Mouse (Mus musculus) limb, embryonic 12.5 days (tissue): Measurements from ENCODE around the gene Tpx2. TPM values are rescaled to one million over a fixed set of nuclear protein-coding genes. Genes with fewer than 3 reads are reported as not detected.

Experiments
- ATAC-seq: fragments of 200-750 bp; cut with Nextera tagmentation; 2 replicates; pipeline ENCODE4 v1.8.0; 2017; ENCODE audit warnings: low read depth, moderate TSS enrichment; ENCODE audit not compliant: insufficient number of reproducible peaks, insufficient read depth, low FRiP score, low TSS enrichment
- H3K27ac ChIP-seq: fragments of 300-500 bp; sonication (generic); 2 replicates; pipeline ENCODE4 v1.5.1; 2016; ENCODE audit warnings: mild to moderate bottlenecking, moderate library complexity
- H3K27me3 ChIP-seq: fragments of 300-500 bp; sonication (generic); 2 replicates; pipeline ENCODE4 v1.6.1; 2016; ENCODE audit warnings: mild to moderate bottlenecking, moderate library complexity
- H3K36me3 ChIP-seq: fragments of 300-500 bp; sonication (generic); 2 replicates; pipeline ENCODE4 v1.6.1; 2016; ENCODE audit warnings: mild to moderate bottlenecking, moderate library complexity
- H3K4me1 ChIP-seq: fragments of 300-500 bp; sonication (generic); replicated peaks from 2 replicates; pipeline ENCODE4 v1.6.1; 2016
- H3K4me2 ChIP-seq: fragments of 300-500 bp; sonication (generic); 2 replicates; pipeline ENCODE4 v1.6.1; 2016; ENCODE audit warnings: mild to moderate bottlenecking, moderate library complexity
- H3K4me3 ChIP-seq: fragments of 300-500 bp; sonication (generic); replicated peaks from 2 replicates; pipeline ENCODE4 v1.5.1; 2016; ENCODE audit warnings: mild to moderate bottlenecking
- H3K9ac ChIP-seq: fragments of 300-500 bp; sonication (generic); replicated peaks from 2 replicates; pipeline ENCODE4 v1.6.1; 2016; ENCODE audit warnings: mild to moderate bottlenecking, moderate library complexity
- H3K9me3 ChIP-seq: fragments of 300-500 bp; sonication (generic); 2 replicates; pipeline ENCODE4 v1.6.1; 2016; ENCODE audit warnings: mild to moderate bottlenecking, moderate library complexity
- WGBS: fragments of 180-500 bp; shearing (Covaris S2); methylation state at CpG from one replicate; pipeline ENCODE4 v1.1.7; 2016; 5-methylcytosine and 5-hydroxymethylcytosine counted together
- polyA plus RNA-seq: library from polyadenylated mRNA; unstranded; fragments of >200 nt; fragmentation: Nextera tagmentation; extraction: Ambion mirVana; gene quantifications from 2 replicates; pipeline ENCODE4 v1.2.1, GENCODE M21; 2016

The Tpx2 gene
- polyA plus RNA-seq, 1 experiment from 2014 or later: 114 TPM

DNA sequence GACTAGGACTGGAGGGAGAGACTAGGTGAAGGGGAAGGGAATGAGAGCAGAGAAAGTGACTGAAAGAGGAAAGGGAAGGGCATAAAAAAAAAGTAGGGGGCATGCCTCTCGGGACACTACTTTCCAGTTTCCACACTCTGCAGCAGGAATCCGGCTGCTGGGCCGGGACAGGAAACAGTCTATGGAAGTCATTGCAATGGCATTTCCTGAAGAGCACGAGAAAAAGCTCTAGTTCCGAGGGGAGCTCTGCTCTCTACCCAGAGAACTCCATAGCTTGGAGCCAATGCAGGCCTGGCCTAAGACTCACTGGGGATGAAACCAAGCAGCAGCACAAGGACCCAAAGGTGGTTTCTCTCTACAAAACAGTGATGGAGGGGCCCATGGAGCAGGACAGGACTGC is 26.7 kb upstream of the Tpx2 start:
- Histone ChIP-seq H3K9me3 (no peaks in the 10 kb centered on the region), H3K27ac (peak overlapping the region; percentile 89), H3K4me3 (no peak overlapping the region), H3K9ac (no peak overlapping the region), H3K36me3 (peaks cover 51% of the 10 kb centered on the region), H3K4me2 (peak overlapping the region; percentile 35), H3K27me3 (no peaks in the 10 kb centered on the region), H3K4me1 (peaks cover 71% of the 10 kb centered on the region)
- 16% methylated on average over 5 of the region's 5 CpGs for WGBS
- no peak; the same call in 1 of the 2 replicates for ATAC-seq

DNA sequence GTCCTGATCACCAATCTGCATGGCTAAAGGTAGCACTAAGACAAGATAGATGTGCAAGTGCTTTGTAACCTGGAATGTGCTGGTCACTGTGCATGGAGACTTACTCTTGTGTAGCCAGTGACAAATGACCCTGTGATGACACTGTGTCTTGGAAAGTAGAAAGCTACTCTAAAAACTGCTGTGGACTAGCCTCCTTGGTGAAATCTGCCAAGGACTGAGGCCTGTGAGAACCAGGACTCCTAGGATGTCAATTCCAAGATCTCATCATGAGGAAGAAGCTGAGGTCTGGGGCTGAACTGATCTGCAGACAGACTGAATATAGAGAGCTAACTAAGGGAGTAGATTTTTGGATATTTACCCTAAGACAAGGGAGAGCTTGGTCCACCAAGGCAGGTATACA is 26.2 kb upstream of the Tpx2 start:
- Histone ChIP-seq H3K9me3 (no peaks in the 10 kb centered on the region), H3K4me1 (peaks cover 71% of the 10 kb centered on the region), H3K4me3 (no peak overlapping the region), H3K9ac (no peak overlapping the region), H3K27me3 (no peaks in the 10 kb centered on the region), H3K27ac (peak overlapping the region; percentile 89), H3K36me3 (peaks cover 56% of the 10 kb centered on the region), H3K4me2 (peak overlapping the region; percentile 35)
- no peak for ATAC-seq

DNA sequence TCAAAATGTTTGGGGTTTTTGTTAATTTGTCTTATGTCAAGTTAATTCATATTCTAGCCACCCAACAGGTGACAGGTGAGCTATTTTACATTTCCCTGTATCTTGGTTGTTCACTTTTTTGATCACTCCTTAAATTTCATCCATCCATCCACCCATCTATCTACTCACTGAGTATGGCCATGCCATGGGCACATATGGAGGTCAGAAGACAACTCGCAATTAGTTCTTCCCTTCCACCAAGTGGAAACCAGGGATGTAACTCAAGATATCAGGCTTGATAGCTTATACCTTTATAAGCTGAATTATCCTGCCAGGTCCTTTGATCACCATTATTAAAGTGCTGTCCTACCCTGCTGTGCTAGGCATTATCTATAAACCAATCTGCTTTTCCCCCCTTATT is 24.0 kb upstream of the Tpx2 start:
- 97% methylated on average over 1 of the region's 1 CpGs for WGBS

DNA sequence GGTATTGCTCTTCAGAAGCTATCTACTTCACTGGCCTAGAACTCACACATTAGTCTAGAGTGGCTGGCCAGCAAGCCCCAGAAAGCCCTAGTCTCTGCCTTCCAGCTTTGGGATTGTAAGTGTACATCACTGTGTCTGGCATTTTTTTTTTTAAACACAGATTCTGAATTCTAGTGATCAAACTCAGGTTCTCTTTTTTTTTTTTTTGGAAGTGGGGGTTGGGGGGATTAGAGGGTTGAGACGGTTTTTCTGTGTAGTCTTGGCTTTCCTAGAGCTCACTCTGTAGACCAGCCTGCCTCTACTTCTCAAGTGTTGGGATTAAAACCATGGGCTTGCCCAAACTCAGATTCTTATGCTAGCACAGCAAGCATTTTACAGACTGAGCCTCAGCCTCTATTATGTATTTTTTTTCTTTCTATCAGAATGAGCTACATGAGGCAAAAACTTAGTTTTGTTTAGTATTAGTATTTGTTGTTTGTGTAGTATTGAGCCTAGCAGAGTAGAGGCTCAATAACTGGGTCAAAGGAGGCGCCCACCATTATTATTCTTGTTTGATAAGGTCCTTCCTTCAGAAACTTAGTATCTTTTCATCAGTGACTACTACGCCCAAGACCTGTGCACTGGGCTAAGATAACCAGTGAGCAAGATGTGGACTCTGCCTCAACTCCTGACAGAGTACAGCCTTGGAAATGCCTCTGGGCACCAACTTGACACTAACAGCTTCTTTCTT is 23.2 kb upstream of the Tpx2 start:
- peaks cover 79% of the 10 kb centered on the region for H3K4me1 ChIP-seq
- no peak for ATAC-seq
- H3K9ac ChIP-seq: no peak overlapping the region
- no peaks in the 10 kb centered on the region for H3K9me3 ChIP-seq
- WGBS: 81% methylated on average over 3 of the region's 3 CpGs
- no peaks in the 10 kb centered on the region for H3K27me3 ChIP-seq
- no peak overlapping the region for H3K4me2 ChIP-seq
- peaks cover 58% of the 10 kb centered on the region for H3K36me3 ChIP-seq
- no peak overlapping the region for H3K27ac ChIP-seq
- H3K4me3 ChIP-seq: no peak overlapping the region

More for the DNA sequence above, 24.0 kb upstream of the Tpx2 start:
- Histone ChIP-seq H3K4me2 (no peak overlapping the region), H3K27ac (no peak overlapping the region), H3K4me1 (peaks cover 75% of the 10 kb centered on the region), H3K27me3 (no peaks in the 10 kb centered on the region), H3K36me3 (peaks cover 67% of the 10 kb centered on the region), H3K9me3 (no peaks in the 10 kb centered on the region), H3K9ac (no peak overlapping the region), H3K4me3 (no peak overlapping the region)
- ATAC-seq: no peak

DNA sequence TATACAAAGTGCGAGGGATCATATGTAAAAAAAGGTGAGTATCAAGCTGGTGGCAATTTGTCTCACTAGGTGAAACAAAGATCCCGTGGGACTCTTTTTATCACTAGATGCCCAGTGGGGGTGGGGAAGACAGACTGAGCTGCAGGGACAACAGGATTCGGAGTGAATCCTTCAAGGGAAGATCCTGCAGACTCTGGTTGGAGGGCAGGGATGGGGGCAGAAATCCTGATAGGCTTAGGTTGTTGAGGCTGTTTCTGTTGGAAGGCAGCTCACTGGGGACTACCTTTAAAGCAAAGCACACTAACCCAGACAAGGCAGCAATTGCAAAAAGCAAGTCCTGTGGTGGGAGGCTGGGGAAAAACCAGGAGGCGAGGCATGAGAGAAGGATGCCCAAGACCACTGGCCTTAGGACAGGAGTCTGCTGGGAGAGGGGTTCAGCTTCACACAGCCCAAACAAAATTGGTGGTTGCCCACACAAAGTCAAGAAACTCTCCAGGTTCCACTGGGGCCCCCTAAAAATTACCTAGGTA is 22.5 kb upstream of the Tpx2 start:
- 82% methylated on average over 4 of the region's 4 CpGs for WGBS
- no peak for ATAC-seq

DNA sequence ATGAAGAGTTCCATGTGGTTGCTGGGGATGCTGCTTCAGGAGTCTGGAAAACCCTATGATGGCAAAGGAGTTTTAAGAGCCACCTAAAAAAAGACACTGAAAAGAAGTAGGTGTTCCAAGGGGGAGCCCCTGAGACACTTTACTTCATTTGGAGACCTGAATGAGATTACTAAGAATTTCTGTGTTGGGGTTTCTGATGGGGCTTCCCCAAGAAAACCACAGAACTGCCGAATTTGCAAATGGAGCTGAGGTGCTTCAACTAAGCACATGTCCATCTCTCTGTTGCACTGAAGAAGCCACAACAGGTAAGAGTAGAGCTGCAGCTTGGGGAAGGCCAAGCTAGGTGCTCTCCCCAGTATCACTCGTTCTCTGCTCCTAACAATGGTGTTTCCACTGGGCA is 22.1 kb upstream of the Tpx2 start:
- no peak overlapping the region for H3K27ac ChIP-seq
- 84% methylated on average over 2 of the region's 2 CpGs for WGBS
- H3K36me3 ChIP-seq: peaks cover 47% of the 10 kb centered on the region; the same call in 1 of the 2 replicates
- no peak overlapping the region for H3K4me3 ChIP-seq
- H3K9ac ChIP-seq: no peak overlapping the region
- H3K27me3 ChIP-seq: no peaks in the 10 kb centered on the region
- ATAC-seq: no peak
- H3K9me3 ChIP-seq: no peaks in the 10 kb centered on the region
- H3K4me1 ChIP-seq: peaks cover 73% of the 10 kb centered on the region
- 0 out of 2 replicates have a peak overlapping the region, but pooled peaks have one; percentile 11 for H3K4me2 ChIP-seq

More for the DNA sequence above, 22.5 kb upstream of the Tpx2 start:
- Histone ChIP-seq H3K9me3 (no peaks in the 10 kb centered on the region), H3K27ac (no peak overlapping the region), H3K4me2 (0 out of 2 replicates have a peak overlapping the region, but pooled peaks have one; percentile 11), H3K9ac (no peak overlapping the region), H3K4me3 (no peak overlapping the region), H3K27me3 (no peaks in the 10 kb centered on the region), H3K36me3 (peaks cover 52% of the 10 kb centered on the region), H3K4me1 (peaks cover 77% of the 10 kb centered on the region)

DNA sequence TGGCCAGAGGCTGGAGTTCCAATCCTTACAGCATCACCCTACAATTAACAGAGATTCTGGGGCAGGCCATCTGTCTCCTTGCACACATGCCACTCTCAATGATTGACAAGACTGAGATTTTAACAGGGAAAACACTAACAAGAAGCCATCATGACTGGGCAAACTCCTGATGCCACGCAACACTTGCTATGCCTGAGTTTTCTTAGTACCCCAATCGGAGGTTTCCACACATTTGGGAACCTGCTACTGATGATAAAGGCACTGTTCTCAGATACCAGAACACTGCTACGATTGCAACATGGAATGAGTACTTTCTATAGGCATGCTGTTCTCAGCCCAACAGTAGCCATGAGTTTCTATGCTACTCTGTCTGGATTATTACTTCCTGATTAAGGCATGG is 21.3 kb upstream of the Tpx2 start:
- no peaks in the 10 kb centered on the region for H3K27me3 ChIP-seq
- H3K27ac ChIP-seq: no peak overlapping the region
- no peaks in the 10 kb centered on the region for H3K9me3 ChIP-seq
- H3K9ac ChIP-seq: no peak overlapping the region
- 92% methylated on average over 3 of the region's 3 CpGs for WGBS
- peaks cover 65% of the 10 kb centered on the region for H3K4me1 ChIP-seq
- H3K36me3 ChIP-seq: peaks cover 47% of the 10 kb centered on the region; the same call in 1 of the 2 replicates
- H3K4me3 ChIP-seq: no peak overlapping the region; the same call in 1 of the 2 replicates
- H3K4me2 ChIP-seq: peak overlapping the region; percentile 77
- no peak for ATAC-seq

DNA sequence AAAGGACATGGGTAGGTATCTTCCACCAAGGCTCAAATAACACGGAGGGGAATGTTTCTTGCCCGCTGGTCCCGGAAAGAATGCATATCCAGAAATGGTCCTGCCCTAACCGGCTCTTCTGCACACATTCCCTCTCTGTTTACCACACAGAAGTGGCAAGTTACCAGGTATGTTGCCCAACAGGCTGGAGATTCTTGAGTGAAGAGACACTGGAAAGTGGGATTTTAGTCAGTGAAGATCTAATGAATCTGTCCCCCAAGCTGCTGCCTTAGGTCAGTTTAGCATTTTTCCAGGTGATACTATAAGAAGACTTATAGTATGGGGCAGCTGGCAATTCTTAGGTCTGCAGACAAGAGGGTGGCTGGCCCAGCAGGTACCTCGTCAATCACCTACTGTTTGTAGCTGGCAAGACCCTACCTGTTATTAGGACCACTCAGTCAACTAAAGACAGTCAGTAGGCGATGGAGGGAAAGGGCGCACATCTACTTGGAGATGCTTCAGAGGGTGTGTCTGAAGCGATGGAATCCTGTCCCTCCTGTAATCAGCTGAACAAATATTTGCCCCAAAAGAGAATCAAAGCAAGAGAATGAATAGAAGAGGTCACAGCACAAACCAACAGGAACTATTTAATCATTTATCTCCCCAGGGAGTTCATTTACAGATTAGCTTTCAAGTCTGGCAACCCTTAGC is 20.3 kb upstream of the Tpx2 start:
- Histone ChIP-seq H3K27me3 (no peaks in the 10 kb centered on the region), H3K9me3 (no peaks in the 10 kb centered on the region), H3K27ac (peak overlapping the region; percentile 8; the same call in 1 of the 2 replicates), H3K9ac (no peak overlapping the region), H3K4me1 (peaks cover 59% of the 10 kb centered on the region), H3K4me2 (peak overlapping the region; percentile 77), H3K36me3 (peaks cover 46% of the 10 kb centered on the region; the same call in 1 of the 2 replicates), H3K4me3 (peak overlapping the region; percentile 68)
- 84% methylated on average over 8 of the region's 8 CpGs for whole genome bisulfite sequencing
- no peak for ATAC-seq

DNA sequence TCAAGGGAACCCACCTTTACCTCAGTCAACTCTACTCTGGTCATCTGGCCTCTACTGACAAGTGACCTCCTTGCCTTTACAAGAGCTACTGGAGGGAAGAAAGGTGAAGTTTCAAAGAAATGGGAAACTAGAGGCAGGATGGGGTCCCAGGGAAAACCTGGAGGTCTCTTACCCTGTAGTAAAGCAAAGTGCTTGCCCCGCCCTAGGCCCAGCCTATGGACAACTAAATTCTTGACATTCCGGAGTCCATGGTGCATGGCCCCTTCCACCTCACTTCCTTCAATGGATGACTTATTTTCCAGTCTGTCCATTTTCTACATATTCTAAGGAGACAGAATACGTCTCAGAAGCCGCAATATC is 19.8 kb upstream of the Tpx2 start:
- Histone ChIP-seq H3K9ac (peak overlapping the region; percentile 86), H3K4me3 (peak overlapping the region; percentile 68), H3K9me3 (no peaks in the 10 kb centered on the region), H3K27me3 (no peaks in the 10 kb centered on the region), H3K4me2 (peak overlapping the region; percentile 77), H3K4me1 (peaks cover 59% of the 10 kb centered on the region), H3K36me3 (peaks cover 43% of the 10 kb centered on the region; the same call in 1 of the 2 replicates), H3K27ac (peak overlapping the region; percentile 8; the same call in 1 of the 2 replicates)
- no peak for ATAC-seq
- 78% methylated on average over 4 of the region's 4 CpGs for WGBS

DNA sequence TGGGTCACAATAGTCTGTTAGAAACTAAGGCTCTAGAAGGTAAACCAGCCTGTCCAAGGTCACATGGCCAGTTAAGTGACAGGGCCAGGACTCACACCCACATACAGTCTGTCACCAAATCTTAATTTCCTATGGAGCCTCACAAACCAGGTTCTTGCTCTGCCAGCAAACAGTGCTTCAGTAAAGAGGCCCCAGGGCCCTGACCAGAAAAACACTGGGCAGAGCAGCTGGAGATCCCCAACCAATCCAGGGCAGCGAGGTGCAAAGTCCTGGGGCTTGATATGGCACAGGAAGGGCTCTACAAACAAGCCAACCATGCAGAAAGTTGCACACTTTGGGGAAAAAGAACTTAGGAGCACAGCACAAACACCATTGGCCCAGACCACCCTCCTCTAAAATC is 19.2 kb upstream of the Tpx2 start:
- H3K4me3 ChIP-seq: peak overlapping the region; percentile 68
- H3K27ac ChIP-seq: peak overlapping the region; percentile 75
- peaks cover 43% of the 10 kb centered on the region; the same call in 1 of the 2 replicates for H3K36me3 ChIP-seq
- no peaks in the 10 kb centered on the region for H3K27me3 ChIP-seq
- WGBS: 63% methylated on average over 1 of the region's 1 CpGs
- H3K4me2 ChIP-seq: peak overlapping the region; percentile 77
- H3K9me3 ChIP-seq: no peaks in the 10 kb centered on the region
- peaks cover 59% of the 10 kb centered on the region for H3K4me1 ChIP-seq
- peak overlapping the region; percentile 86 for H3K9ac ChIP-seq
- ATAC-seq: no peak

DNA sequence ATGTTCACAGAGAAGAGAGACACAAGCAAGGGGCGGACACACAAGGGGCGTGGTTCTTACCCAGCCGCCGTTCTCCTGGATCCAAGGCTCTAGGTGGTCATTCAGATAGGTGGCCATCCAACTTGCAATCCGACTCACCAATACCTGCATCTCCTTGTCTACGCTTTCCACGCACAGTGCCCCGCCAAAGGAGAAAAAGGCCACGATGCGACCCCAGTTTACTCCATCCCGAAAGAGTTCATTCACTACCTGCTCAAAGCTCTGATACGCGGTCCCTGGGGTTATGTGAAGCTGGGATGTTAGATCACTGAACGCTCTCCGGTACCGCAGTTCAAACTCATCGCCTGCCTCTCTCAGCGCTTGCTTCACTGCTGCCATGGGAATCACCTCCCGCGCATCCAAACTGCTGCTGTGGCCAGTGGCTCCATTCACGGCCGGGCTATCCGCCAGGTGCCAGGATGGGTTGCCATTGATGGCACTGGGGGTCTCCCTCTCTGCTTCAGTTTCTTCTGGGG is 18.3 kb upstream of the Tpx2 start:
- no peak for ATAC-seq
- Histone ChIP-seq H3K9ac (peak overlapping the region; percentile 86), H3K4me2 (peak overlapping the region; percentile 77), H3K27me3 (no peaks in the 10 kb centered on the region), H3K4me1 (peaks cover 52% of the 10 kb centered on the region), H3K9me3 (no peaks in the 10 kb centered on the region), H3K4me3 (peak overlapping the region; percentile 68), H3K36me3 (peaks cover 36% of the 10 kb centered on the region; the same call in 1 of the 2 replicates), H3K27ac (peak overlapping the region; percentile 41)
- WGBS: 83% methylated on average over 23 of the region's 23 CpGs
